Mouse (Mus musculus) left cerebral cortex, adult 11 months (tissue): Measurements from ENCODE around the gene Frem1.
A peak's percentile ranks its signal among the peaks of the same experiment; 100 is the strongest.

ENCODE experiments used
- DNase-seq: peaks from one replicate; pipeline ENCODE4 v3.0.0; 2022; ENCODE audit warnings: low spot score

Gene Frem1

GRCm38 (mm10) chr4:82872121-82872520, 180.0 kb downstream of the Frem1 start:
- DNase-seq, result no peak

GRCm38 (mm10) chr4:82870931-82871330, 181.2 kb downstream of the Frem1 start:
- DNase-seq, result no peak

- DNase-seq, result no peak
Observed at GRCm38 (mm10) chr4:82867731-82868445, 184.3 kb downstream of the Frem1 start.

GRCm38 (mm10) chr4:82867111-82867510, 185.0 kb downstream of the Frem1 start:
- no peak for DNase-seq

GRCm38 (mm10) chr4:82864974-82865699, 187.0 kb downstream of the Frem1 start:
- DNase-seq, result no peak

- no peak for DNase-seq
Observed at GRCm38 (mm10) chr4:82863316-82863715, 188.8 kb downstream of the Frem1 start.

GRCm38 (mm10) chr4:82861451-82861850, 190.7 kb downstream of the Frem1 start:
- no peak for DNase-seq

GRCm38 (mm10) chr4:82860566-82860965, 191.6 kb downstream of the Frem1 start:
- no peak for DNase-seq

GRCm38 (mm10) chr4:82859131-82860125, 192.7 kb downstream of the Frem1 start, which contains the start of gene Zdhhc21:
TSS of gene Zdhhc21 (minus strand) at chr4:82859958.
- peak; percentile 77 for DNase-seq

GRCm38 (mm10) chr4:82858431-82859010, 193.6 kb downstream of the Frem1 start:
- DNase-seq, result no peak

GRCm38 (mm10) chr4:82856986-82857385, 195.2 kb downstream of the Frem1 start:
- DNase-seq, result no peak

GRCm38 (mm10) chr4:82853809-82854208, 198.3 kb downstream of the Frem1 start:
- no peak for DNase-seq

- no peak for DNase-seq
Observed at GRCm38 (mm10) chr4:82848552-82849234, 203.4 kb downstream of the Frem1 start.
